Mouse (Mus musculus) embryonic facial prominence, embryonic 10.5 days (tissue): ENCODE data around the gene Ppp6r3. TPM values are rescaled to one million over a fixed set of nuclear protein-coding genes. Genes with fewer than 3 reads are reported as not detected.

ENCODE experiments used
- DNase-seq: peaks from one replicate; pipeline ENCODE4 v3.0.0-alpha.2; 2017; ENCODE audit warnings: low spot score
- H3K27ac ChIP-seq: fragments of 300-500 bp; sonication (generic); replicated peaks from 2 replicates; pipeline ENCODE4 v1.5.1; 2016; ENCODE audit warnings: mild to moderate bottlenecking
- H3K27me3 ChIP-seq: fragments of 300-500 bp; sonication (generic); replicated peaks from 2 replicates; pipeline ENCODE4 v1.6.1; 2016; ENCODE audit warnings: low read depth, mild to moderate bottlenecking; ENCODE audit not compliant: poor library complexity, severe bottlenecking
- H3K36me3 ChIP-seq: fragments of 300-500 bp; sonication (generic); replicated peaks from 2 replicates; pipeline ENCODE4 v1.6.1; 2016; ENCODE audit warnings: mild to moderate bottlenecking, moderate library complexity
- H3K4me1 ChIP-seq: fragments of 300-500 bp; sonication (generic); 2 replicates; pipeline ENCODE4 v1.6.1; 2016
- H3K4me3 ChIP-seq: fragments of 300-500 bp; sonication (generic); 2 replicates; pipeline ENCODE4 v1.5.1; 2016; ENCODE audit warnings: mild to moderate bottlenecking, moderate library complexity
- H3K9me3 ChIP-seq: fragments of 300-500 bp; sonication (generic); 2 replicates; pipeline ENCODE4 v1.6.1; 2016; ENCODE audit warnings: mild to moderate bottlenecking
- WGBS: fragments of 180-500 bp; shearing (Covaris S2); methylation state at CpG from one replicate; pipeline ENCODE4 v1.1.7; 2016; 5-methylcytosine and 5-hydroxymethylcytosine counted together
- polyA plus RNA-seq: library from polyadenylated mRNA; unstranded; fragments of >200 nt; fragmentation: Nextera tagmentation; extraction: Ambion mirVana; gene quantifications from 2 replicates; pipeline ENCODE4 v1.2.1, GENCODE M21; 2016

The Ppp6r3 gene
- polyA plus RNA-seq, 1 experiment from 2014 or later: 70.6 TPM

DNA sequence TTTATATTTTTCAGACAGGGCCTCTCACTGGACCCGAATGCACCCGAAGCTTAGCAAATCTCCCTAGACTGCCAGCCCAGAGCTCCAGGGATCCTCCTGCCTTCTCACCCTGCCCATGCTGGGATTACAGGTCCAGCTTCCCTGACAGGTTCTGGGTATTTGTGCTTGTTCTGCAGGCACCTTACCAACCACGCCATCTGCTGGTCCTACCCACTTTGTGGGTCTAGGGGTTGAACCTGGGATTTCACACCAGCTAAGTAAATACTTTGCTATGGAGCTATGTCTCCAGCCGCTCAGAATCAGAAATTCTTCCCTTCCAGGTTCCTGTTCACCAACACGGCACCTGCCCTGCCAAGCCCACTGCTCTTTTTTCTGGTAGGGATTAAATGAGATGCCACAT, 137.6 kb downstream of the Ppp6r3 start:
- Histone ChIP-seq H3K4me3 (no peak overlapping the region), H3K36me3 (no peaks in the 10 kb centered on the region), H3K9me3 (no peaks in the 10 kb centered on the region), H3K27ac (no peak overlapping the region), H3K27me3 (peaks cover 7% of the 10 kb centered on the region), H3K4me1 (peaks cover 33% of the 10 kb centered on the region)
- 67% methylated on average over 5 of the region's 5 CpGs for WGBS
- no peak for DNase-seq

DNA sequence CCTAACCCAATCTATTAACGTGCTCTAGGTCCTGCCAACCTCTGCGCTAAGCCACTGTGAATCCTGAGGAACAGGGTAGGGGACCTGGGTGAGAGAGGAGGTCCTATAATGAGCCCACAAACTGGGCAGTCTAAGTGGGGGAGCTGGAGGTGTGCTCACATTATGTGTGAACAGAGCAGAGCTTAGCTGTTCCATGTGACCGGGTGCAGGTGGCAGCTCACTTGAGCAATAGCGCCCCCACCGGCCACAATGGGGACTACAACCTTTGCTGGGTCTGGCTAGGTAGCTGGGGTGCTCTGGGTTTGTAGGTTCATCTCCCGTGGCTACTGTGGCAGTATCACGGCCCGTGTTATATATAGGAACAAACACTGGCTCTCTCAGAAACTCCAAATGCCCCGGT, 138.7 kb downstream of the Ppp6r3 start:
- WGBS: 55% methylated on average over 9 of the region's 9 CpGs
- Histone ChIP-seq H3K36me3 (no peaks in the 10 kb centered on the region), H3K9me3 (no peaks in the 10 kb centered on the region), H3K4me3 (no peak overlapping the region), H3K27me3 (peaks cover 7% of the 10 kb centered on the region), H3K4me1 (peaks cover 34% of the 10 kb centered on the region), H3K27ac (no peak overlapping the region)
- DNase-seq: peak; percentile 38

GRCm38 (mm10) chr19:3435824-3436223, 139.7 kb downstream of the Ppp6r3 start:
- no peaks in the 10 kb centered on the region for H3K36me3 ChIP-seq
- no peaks in the 10 kb centered on the region for H3K9me3 ChIP-seq
- H3K4me3 ChIP-seq: no peak overlapping the region
- peaks cover 7% of the 10 kb centered on the region for H3K27me3 ChIP-seq
- H3K4me1 ChIP-seq: peaks cover 30% of the 10 kb centered on the region
- WGBS: 82% methylated on average over 3 of the region's 3 CpGs
- no peak overlapping the region for H3K27ac ChIP-seq
- no peak for DNase-seq

DNA sequence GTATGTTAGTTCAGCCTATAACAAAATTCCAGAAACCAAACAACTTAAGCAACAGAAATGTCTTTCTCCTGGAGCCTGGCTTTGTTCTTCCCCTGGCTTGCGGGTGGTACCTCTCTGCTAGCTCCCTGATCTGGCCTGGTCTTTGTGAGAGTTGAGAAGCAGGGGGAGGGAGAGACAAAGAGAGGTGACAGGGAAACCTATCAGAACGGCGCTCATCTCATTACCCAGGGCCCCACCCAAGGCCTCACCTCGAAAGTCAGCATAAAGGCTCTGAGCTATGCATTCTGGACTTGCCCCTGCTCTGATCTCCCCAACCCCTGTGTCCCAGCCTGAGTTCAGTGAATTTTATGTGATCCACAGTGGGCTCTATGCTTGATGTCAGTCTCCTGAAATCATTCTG, 140.9 kb downstream of the Ppp6r3 start:
- no peaks in the 10 kb centered on the region for H3K9me3 ChIP-seq

GRCm38 (mm10) chr19:3434124-3434523, 141.4 kb downstream of the Ppp6r3 start:
- Histone ChIP-seq H3K27me3 (no peaks in the 10 kb centered on the region; the same call in 1 of the 2 replicates), H3K4me1 (peaks cover 29% of the 10 kb centered on the region), H3K36me3 (no peaks in the 10 kb centered on the region), H3K4me3 (no peak overlapping the region), H3K27ac (no peak overlapping the region), H3K9me3 (no peaks in the 10 kb centered on the region)
- 40% methylated on average over 4 of the region's 4 CpGs for WGBS
- peak; percentile 21 for DNase-seq

More for the DNA sequence above, 140.9 kb downstream of the Ppp6r3 start:
- no peak for DNase-seq
- Histone ChIP-seq H3K4me1 (peaks cover 25% of the 10 kb centered on the region), H3K36me3 (no peaks in the 10 kb centered on the region), H3K27me3 (no peaks in the 10 kb centered on the region; the same call in 1 of the 2 replicates), H3K4me3 (no peak overlapping the region), H3K27ac (no peak overlapping the region)
- WGBS: 44% methylated on average over 4 of the region's 4 CpGs

DNA sequence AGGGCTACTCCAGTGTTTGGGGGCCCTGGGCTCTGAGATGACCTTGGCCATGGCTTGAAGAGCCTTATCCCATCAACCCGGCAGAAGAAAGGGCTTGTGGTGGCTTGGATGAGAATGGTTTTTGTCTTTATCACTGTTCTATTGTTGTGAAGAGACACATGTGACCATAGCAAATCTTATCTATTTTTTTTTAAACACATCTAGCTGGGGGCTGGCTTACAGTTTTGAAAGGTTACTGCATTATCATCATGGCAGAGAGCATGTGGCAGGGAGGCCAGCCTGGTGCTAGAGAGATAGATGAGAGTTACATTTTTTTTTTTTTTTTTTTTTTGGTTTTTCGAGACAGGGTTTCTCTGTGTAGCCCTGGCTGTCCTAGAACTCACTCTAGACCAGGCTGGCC, 143.6 kb downstream of the Ppp6r3 start:
- DNase-seq: no peak
- Histone ChIP-seq H3K36me3 (no peaks in the 10 kb centered on the region), H3K27me3 (no peaks in the 10 kb centered on the region), H3K9me3 (no peaks in the 10 kb centered on the region), H3K4me3 (no peak overlapping the region), H3K27ac (no peak overlapping the region), H3K4me1 (peaks cover 31% of the 10 kb centered on the region)
- 86% methylated on average over 2 of the region's 2 CpGs for WGBS

GRCm38 (mm10) chr19:3431066-3431465, 144.5 kb downstream of the Ppp6r3 start:
- no peaks in the 10 kb centered on the region for H3K27me3 ChIP-seq
- H3K9me3 ChIP-seq: no peaks in the 10 kb centered on the region
- DNase-seq: no peak
- 68% methylated on average over 7 of the region's 7 CpGs for WGBS
- H3K4me1 ChIP-seq: peaks cover 31% of the 10 kb centered on the region
- no peaks in the 10 kb centered on the region for H3K36me3 ChIP-seq
- H3K27ac ChIP-seq: no peak overlapping the region
- no peak overlapping the region for H3K4me3 ChIP-seq

- DNase-seq: no peak
- no peaks in the 10 kb centered on the region for H3K9me3 ChIP-seq
- no peak overlapping the region for H3K4me3 ChIP-seq
- no peaks in the 10 kb centered on the region for H3K36me3 ChIP-seq
- WGBS: 46% methylated on average over 7 of the region's 7 CpGs
- H3K27ac ChIP-seq: peak overlapping the region; percentile 65
- H3K27me3 ChIP-seq: no peaks in the 10 kb centered on the region
- peaks cover 22% of the 10 kb centered on the region for H3K4me1 ChIP-seq
These were observed 146.3 kb downstream of the Ppp6r3 start for GRCm38 (mm10) chr19:3429156-3429816.

- peaks cover 11% of the 10 kb centered on the region for H3K4me1 ChIP-seq
- 88% methylated on average over 15 of the region's 15 CpGs for WGBS
- H3K4me3 ChIP-seq: no peak overlapping the region
- H3K36me3 ChIP-seq: no peaks in the 10 kb centered on the region
- H3K27ac ChIP-seq: no peak overlapping the region
- no peaks in the 10 kb centered on the region for H3K9me3 ChIP-seq
- no peak for DNase-seq
- H3K27me3 ChIP-seq: no peaks in the 10 kb centered on the region
These were observed 147.3 kb downstream of the Ppp6r3 start for GRCm38 (mm10) chr19:3428057-3428830.

DNA sequence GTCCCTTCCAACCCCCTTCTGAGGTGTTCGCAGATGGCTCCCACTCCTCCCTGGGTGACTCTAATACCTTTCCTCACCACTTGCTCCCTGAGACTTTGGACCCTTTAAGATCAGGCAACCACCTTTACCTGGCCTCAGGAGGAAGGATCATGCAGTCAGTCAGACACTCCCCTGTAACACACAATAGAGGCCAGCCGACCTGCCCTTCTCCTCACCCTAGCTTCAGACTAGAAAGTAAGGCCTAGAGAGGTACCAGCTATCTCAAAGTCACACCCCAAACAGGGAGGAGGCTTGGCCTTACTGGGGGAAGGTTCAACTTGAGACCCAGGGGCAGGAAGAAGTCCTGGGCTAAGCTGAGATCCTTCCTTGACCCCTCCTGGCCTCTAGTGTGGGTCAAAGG, 151.3 kb downstream of the Ppp6r3 start:
- WGBS: 83% methylated on average over 2 of the region's 2 CpGs
- Histone ChIP-seq H3K27ac (no peak overlapping the region), H3K4me3 (no peak overlapping the region), H3K9me3 (no peaks in the 10 kb centered on the region), H3K36me3 (no peaks in the 10 kb centered on the region), H3K4me1 (peaks cover 6% of the 10 kb centered on the region; the same call in 1 of the 2 replicates), H3K27me3 (no peaks in the 10 kb centered on the region)
- DNase-seq: no peak

GRCm38 (mm10) chr19:3422981-3423380, 152.6 kb downstream of the Ppp6r3 start:
- Histone ChIP-seq H3K36me3 (no peaks in the 10 kb centered on the region), H3K4me1 (0 out of 2 replicates have a peak, but pooled peaks cover 4% of the 10 kb centered on the region), H3K27ac (no peak overlapping the region), H3K9me3 (0 out of 2 replicates have a peak, but pooled peaks cover 4% of the 10 kb centered on the region), H3K27me3 (no peaks in the 10 kb centered on the region), H3K4me3 (no peak overlapping the region)
- no peak for DNase-seq
- 72% methylated on average over 4 of the region's 4 CpGs for WGBS

DNA sequence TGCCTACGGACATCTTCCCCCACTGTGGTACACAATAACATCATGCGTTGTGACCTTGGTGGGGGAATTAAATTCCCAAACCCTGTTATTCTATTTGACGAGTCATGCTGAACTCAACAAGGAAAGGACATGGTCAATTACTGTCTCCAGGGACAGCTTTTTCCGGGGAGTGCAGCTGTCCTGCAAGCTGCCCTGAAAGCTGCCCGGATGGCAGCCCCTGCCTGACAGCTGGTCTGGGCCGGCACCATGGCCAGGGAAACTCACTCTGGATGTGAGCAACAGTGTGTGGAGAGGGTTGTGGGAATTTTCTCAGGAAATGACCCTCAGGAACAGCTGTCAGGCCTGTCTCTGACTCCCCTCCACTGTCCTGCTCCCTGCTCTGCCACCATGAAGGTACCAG, 153.1 kb downstream of the Ppp6r3 start:
- 66% methylated on average over 6 of the region's 6 CpGs for WGBS
- Histone ChIP-seq H3K4me1 (0 out of 2 replicates have a peak, but pooled peaks cover 4% of the 10 kb centered on the region), H3K4me3 (no peak overlapping the region), H3K36me3 (no peaks in the 10 kb centered on the region), H3K27ac (no peak overlapping the region), H3K9me3 (0 out of 2 replicates have a peak, but pooled peaks cover 6% of the 10 kb centered on the region), H3K27me3 (no peaks in the 10 kb centered on the region)
- DNase-seq: no peak

GRCm38 (mm10) chr19:3419251-3419650, 156.3 kb downstream of the Ppp6r3 start:
- Histone ChIP-seq H3K4me3 (no peak overlapping the region), H3K4me1 (peaks cover 10% of the 10 kb centered on the region), H3K27ac (no peak overlapping the region), H3K9me3 (0 out of 2 replicates have a peak, but pooled peaks cover 6% of the 10 kb centered on the region), H3K36me3 (no peaks in the 10 kb centered on the region), H3K27me3 (peaks cover 25% of the 10 kb centered on the region)
- no peak for DNase-seq
- whole genome bisulfite sequencing: 61% methylated on average over 5 of the region's 5 CpGs
